Mouse (Mus musculus): ENCODE measurements around the gene Dvl1.

- TF ChIP-seq CTCF (IDR thresholded peaks at IDR 0.05; ENCODE audit: insufficient read depth, low read depth, low read length) (no peak), POLR2A (IDR thresholded peaks at IDR 0.05; ENCODE audit: insufficient read depth, low read depth, low read length) (no peak)
These were observed 36.4 kb downstream of the Dvl1 start for GRCm38 (mm10) chr4:155883587-155883986.
